Mouse (Mus musculus): ENCODE results near the gene Gm3045.

DNA sequence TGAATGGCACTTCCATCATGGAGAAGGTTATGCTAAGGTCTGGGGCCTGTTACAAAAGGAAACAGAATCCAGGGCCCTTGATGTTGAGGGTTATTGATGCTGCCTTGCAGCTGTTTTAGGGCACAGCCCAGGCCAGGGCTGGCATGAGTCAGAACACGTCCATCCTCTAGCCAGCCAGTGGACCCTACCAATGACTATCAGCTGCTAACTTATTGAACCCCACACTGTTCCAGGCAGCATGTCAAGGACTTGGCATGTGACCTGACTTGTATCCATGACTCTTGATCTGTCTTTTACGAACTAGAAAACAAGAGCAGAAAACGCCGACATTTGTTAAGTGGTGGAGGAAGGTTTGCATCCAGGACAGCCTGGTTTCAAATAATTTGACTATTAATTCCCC is 36.4 kb downstream of the Gm3045 start:
- TF ChIP-seq CTCF (IDR thresholded peaks at IDR 0.05; ENCODE audit: control insufficient read depth, insufficient read depth, insufficient replicate concordance, low read depth, low read length) (no peak), POLR2A (IDR thresholded peaks at IDR 0.05; ENCODE audit: control insufficient read depth, low read depth, low read length) (no peak)
